Mouse (Mus musculus) midbrain, embryonic 14.5 days (tissue): Measurements from ENCODE around the gene Hs3st5. TPM values are rescaled to one million over a fixed set of nuclear protein-coding genes. Genes with fewer than 3 reads are reported as not detected.

ENCODE experiments used
- ATAC-seq: fragments of 200-750 bp; cut with Nextera tagmentation; 2 replicates; pipeline ENCODE4 v1.8.0; 2017; ENCODE audit warnings: moderate number of reproducible peaks, moderate library complexity; ENCODE audit not compliant: low FRiP score, low TSS enrichment
- DNase-seq: peaks from one replicate; pipeline ENCODE4 v3.0.0-alpha.2; 2015
- H3K27ac ChIP-seq: fragments of 300-500 bp; sonication (generic); replicated peaks from 2 replicates; pipeline ENCODE4 v1.5.1; 2014; ENCODE audit warnings: mild to moderate bottlenecking, low read depth, low read length, moderate library complexity
- H3K27me3 ChIP-seq: fragments of 300-500 bp; sonication (generic); 2 replicates; pipeline ENCODE4 v1.6.1; 2014; ENCODE audit warnings: low read length, control low read depth, mixed read lengths; ENCODE audit not compliant: control insufficient read depth, insufficient read depth
- H3K36me3 ChIP-seq: fragments of 300-500 bp; sonication (generic); 2 replicates; pipeline ENCODE4 v1.6.1; 2014; ENCODE audit warnings: low read length, control low read depth; ENCODE audit not compliant: control insufficient read depth, insufficient read depth
- H3K4me1 ChIP-seq: fragments of 300-500 bp; sonication (generic); 2 replicates; pipeline ENCODE4 v1.6.1; 2014; ENCODE audit warnings: mild to moderate bottlenecking, antibody characterized with exemption, low read length, control low read depth; ENCODE audit not compliant: control insufficient read depth, insufficient read depth
- H3K4me2 ChIP-seq: fragments of 300-500 bp; sonication (generic); 2 replicates; pipeline ENCODE4 v1.6.1; 2014; ENCODE audit warnings: mild to moderate bottlenecking, low read length, moderate library complexity
- H3K4me3 ChIP-seq: fragments of 300-500 bp; sonication (generic); replicated peaks from 2 replicates; pipeline ENCODE4 v1.5.1; 2014; ENCODE audit warnings: low read depth, low read length
- H3K9ac ChIP-seq: fragments of 300-500 bp; sonication (generic); replicated peaks from 2 replicates; pipeline ENCODE4 v1.6.1; 2014; ENCODE audit warnings: mild to moderate bottlenecking, low read length, moderate library complexity
- H3K9me3 ChIP-seq: fragments of 300-500 bp; sonication (generic); 2 replicates; pipeline ENCODE4 v1.6.1; 2016; ENCODE audit warnings: low read length, control low read depth, mixed read lengths; ENCODE audit not compliant: control insufficient read depth
- WGBS: fragments of 180-500 bp; shearing (Covaris S2); extraction: QIAGEN DNeasy Blood & Tissue Kit; methylation state at CpG from one replicate; pipeline ENCODE4 v1.1.7; 2014; 5-methylcytosine and 5-hydroxymethylcytosine counted together
- polyA plus RNA-seq: library from polyadenylated mRNA; unstranded; fragments of >200 nt; fragmentation: Nextera tagmentation; extraction: Ambion mirVana; gene quantifications from 2 replicates; pipeline ENCODE4 v1.2.1, GENCODE M21; 2014

Gene Hs3st5
- polyA plus RNA-seq, 1 experiment from 2014 or later: 23.0 TPM

DNA sequence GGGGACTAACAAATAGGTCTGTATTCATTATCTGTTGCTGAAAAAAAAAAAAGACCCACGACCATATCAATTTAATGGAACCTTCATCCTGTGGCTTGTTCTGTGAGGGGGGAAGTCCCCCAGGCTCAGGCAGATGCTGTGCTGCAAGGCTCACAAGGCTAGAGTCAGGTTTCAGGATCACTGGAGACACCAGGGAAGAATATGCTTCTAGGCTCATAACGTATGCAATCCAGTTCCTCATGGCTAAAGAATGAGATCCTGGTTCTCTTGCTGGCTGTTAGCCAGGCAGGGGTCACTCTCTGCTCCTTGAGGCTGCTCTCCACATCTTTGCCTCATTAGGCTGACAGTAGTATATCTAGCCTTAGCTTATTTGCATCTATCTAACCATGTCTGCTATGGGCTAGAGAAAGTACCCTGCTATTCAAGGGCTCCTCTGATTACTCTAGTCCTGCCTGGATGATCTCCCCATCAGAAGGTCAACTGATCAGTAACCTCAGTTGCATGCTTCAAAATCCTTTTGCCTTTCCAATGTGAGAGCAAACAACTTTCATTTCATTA, 294.4 kb downstream of the Hs3st5 start:
- no peaks in the 10 kb centered on the region for H3K9me3 ChIP-seq
- DNase-seq: peak; percentile 27

GRCm38 (mm10) chr10:36803705-36804104, 297.1 kb downstream of the Hs3st5 start:
- Histone ChIP-seq H3K9me3 (no peaks in the 10 kb centered on the region), H3K27me3 (no peaks in the 10 kb centered on the region), H3K36me3 (no peaks in the 10 kb centered on the region), H3K27ac (no peak overlapping the region), H3K4me3 (no peak overlapping the region), H3K4me1 (no peaks in the 10 kb centered on the region), H3K4me2 (no peak overlapping the region), H3K9ac (no peak overlapping the region)
- DNase-seq (peak; percentile 34), ATAC-seq (no peak)
- WGBS: 13% methylated on average over 2 of the region's 2 CpGs

More for the DNA sequence above, 294.4 kb downstream of the Hs3st5 start:
- ATAC-seq: peak; percentile 13; the same call in 1 of the 2 replicates
- no peak overlapping the region for H3K9ac ChIP-seq
- H3K4me1 ChIP-seq: no peaks in the 10 kb centered on the region
- no peaks in the 10 kb centered on the region for H3K27me3 ChIP-seq
- 26% methylated on average over 2 of the region's 2 CpGs for WGBS
- no peak overlapping the region for H3K4me3 ChIP-seq
- H3K4me2 ChIP-seq: no peak overlapping the region
- no peak overlapping the region for H3K27ac ChIP-seq
- H3K36me3 ChIP-seq: no peaks in the 10 kb centered on the region

- H3K4me1 ChIP-seq: no peaks in the 10 kb centered on the region
- ATAC-seq (peak; percentile 48; the same call in 1 of the 2 replicates), DNase-seq (peak; percentile 44)
- no peak overlapping the region for H3K27ac ChIP-seq
- no peaks in the 10 kb centered on the region for H3K9me3 ChIP-seq
- H3K4me2 ChIP-seq: no peak overlapping the region
- H3K36me3 ChIP-seq: no peaks in the 10 kb centered on the region
- no peaks in the 10 kb centered on the region for H3K27me3 ChIP-seq
- WGBS: 40% methylated on average over 4 of the region's 4 CpGs
- H3K4me3 ChIP-seq: no peak overlapping the region
- no peak overlapping the region for H3K9ac ChIP-seq
Observed at GRCm38 (mm10) chr10:36805265-36805664, 298.7 kb downstream of the Hs3st5 start.

- no peak overlapping the region for H3K9ac ChIP-seq
- 61% methylated on average over 5 of the region's 5 CpGs for WGBS
- no peak overlapping the region for H3K4me2 ChIP-seq
- H3K27me3 ChIP-seq: no peaks in the 10 kb centered on the region
- H3K27ac ChIP-seq: no peak overlapping the region
- DNase-seq: peak; percentile 15
- no peak for ATAC-seq
- no peak overlapping the region for H3K4me3 ChIP-seq
- H3K36me3 ChIP-seq: no peaks in the 10 kb centered on the region
- H3K9me3 ChIP-seq: no peaks in the 10 kb centered on the region
- H3K4me1 ChIP-seq: no peaks in the 10 kb centered on the region
Observed at GRCm38 (mm10) chr10:36805788-36806187, 299.2 kb downstream of the Hs3st5 start.

DNA sequence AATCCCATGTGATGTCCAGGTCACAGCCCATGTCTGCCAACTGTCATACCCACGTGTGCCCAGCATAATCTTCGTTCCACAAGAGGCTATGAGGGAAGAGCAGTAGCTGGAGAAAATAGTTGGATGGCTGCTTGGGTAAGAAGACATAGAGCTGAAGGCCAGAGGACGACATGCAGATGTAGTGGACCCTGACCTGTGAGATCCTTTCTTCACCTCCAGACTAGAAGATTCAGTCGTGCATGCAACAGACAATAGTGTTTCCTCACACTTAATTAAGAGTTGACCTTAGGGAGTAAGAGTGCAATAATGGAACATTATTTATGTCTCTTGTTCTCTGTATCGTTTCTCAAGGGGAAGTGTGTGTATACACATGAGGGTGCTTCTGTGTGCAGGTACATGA, 300.4 kb downstream of the Hs3st5 start:
- Histone ChIP-seq H3K36me3 (no peaks in the 10 kb centered on the region), H3K4me2 (no peak overlapping the region), H3K9ac (no peak overlapping the region), H3K27ac (no peak overlapping the region), H3K9me3 (no peaks in the 10 kb centered on the region), H3K27me3 (no peaks in the 10 kb centered on the region), H3K4me3 (no peak overlapping the region), H3K4me1 (no peaks in the 10 kb centered on the region)
- 57% methylated on average over 5 of the region's 5 CpGs for WGBS
- DNase-seq: no peak
- no peak for ATAC-seq

DNA sequence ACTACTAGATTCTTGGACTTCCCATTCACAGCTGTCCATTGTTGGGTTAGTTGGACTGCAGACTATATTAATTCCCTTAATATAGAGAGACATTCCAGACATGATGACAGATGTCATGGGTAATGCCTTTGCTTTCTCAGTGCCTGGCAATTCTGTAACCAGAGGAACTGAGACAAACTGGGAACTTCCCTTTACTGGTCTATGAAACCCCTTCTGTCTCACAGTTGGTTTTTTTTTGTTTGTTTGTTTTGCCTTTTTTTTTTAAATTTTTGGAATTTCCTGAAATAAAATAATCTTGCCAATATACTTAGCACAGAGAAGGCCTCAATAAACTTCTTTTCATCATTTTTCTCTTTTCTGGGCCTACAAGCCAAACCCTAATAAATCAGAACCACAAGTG, 312.3 kb downstream of the Hs3st5 start:
- no peak for ATAC-seq

GRCm38 (mm10) chr10:36829079-36829478, 322.5 kb downstream of the Hs3st5 start:
- Histone ChIP-seq H3K4me2 (no peak overlapping the region), H3K9me3 (no peaks in the 10 kb centered on the region), H3K9ac (no peak overlapping the region), H3K4me1 (no peaks in the 10 kb centered on the region), H3K27ac (no peak overlapping the region), H3K27me3 (no peaks in the 10 kb centered on the region), H3K36me3 (no peaks in the 10 kb centered on the region), H3K4me3 (no peak overlapping the region)
- DNase-seq: no peak
- no peak for ATAC-seq
- WGBS: 65% methylated on average over 3 of the region's 3 CpGs

More for the DNA sequence above, 312.3 kb downstream of the Hs3st5 start:
- Histone ChIP-seq H3K27me3 (no peaks in the 10 kb centered on the region), H3K4me3 (no peak overlapping the region), H3K9ac (no peak overlapping the region), H3K4me1 (no peaks in the 10 kb centered on the region), H3K4me2 (no peak overlapping the region), H3K9me3 (no peaks in the 10 kb centered on the region), H3K27ac (no peak overlapping the region), H3K36me3 (no peaks in the 10 kb centered on the region)
- no peak for DNase-seq

GRCm38 (mm10) chr10:36832204-36832603, 325.6 kb downstream of the Hs3st5 start:
- Histone ChIP-seq H3K9me3 (no peaks in the 10 kb centered on the region), H3K27ac (no peak overlapping the region), H3K4me1 (no peaks in the 10 kb centered on the region), H3K9ac (no peak overlapping the region), H3K4me3 (no peak overlapping the region), H3K36me3 (no peaks in the 10 kb centered on the region), H3K27me3 (no peaks in the 10 kb centered on the region), H3K4me2 (no peak overlapping the region)
- 61% methylated on average over 3 of the region's 3 CpGs for WGBS
- no peak for DNase-seq
- no peak; the same call in 1 of the 2 replicates for ATAC-seq

- 16% methylated on average over 5 of the region's 5 CpGs for WGBS
- DNase-seq: peak; percentile 60
- Histone ChIP-seq H3K36me3 (no peaks in the 10 kb centered on the region), H3K9me3 (no peaks in the 10 kb centered on the region), H3K27ac (no peak overlapping the region), H3K27me3 (no peaks in the 10 kb centered on the region), H3K4me2 (no peak overlapping the region), H3K4me1 (no peaks in the 10 kb centered on the region), H3K4me3 (no peak overlapping the region), H3K9ac (no peak overlapping the region)
- ATAC-seq: no peak
Observed at GRCm38 (mm10) chr10:36834224-36834623, 327.6 kb downstream of the Hs3st5 start.
